Mouse (Mus musculus): Measurements from ENCODE around the gene March1.

Gene March1

DNA sequence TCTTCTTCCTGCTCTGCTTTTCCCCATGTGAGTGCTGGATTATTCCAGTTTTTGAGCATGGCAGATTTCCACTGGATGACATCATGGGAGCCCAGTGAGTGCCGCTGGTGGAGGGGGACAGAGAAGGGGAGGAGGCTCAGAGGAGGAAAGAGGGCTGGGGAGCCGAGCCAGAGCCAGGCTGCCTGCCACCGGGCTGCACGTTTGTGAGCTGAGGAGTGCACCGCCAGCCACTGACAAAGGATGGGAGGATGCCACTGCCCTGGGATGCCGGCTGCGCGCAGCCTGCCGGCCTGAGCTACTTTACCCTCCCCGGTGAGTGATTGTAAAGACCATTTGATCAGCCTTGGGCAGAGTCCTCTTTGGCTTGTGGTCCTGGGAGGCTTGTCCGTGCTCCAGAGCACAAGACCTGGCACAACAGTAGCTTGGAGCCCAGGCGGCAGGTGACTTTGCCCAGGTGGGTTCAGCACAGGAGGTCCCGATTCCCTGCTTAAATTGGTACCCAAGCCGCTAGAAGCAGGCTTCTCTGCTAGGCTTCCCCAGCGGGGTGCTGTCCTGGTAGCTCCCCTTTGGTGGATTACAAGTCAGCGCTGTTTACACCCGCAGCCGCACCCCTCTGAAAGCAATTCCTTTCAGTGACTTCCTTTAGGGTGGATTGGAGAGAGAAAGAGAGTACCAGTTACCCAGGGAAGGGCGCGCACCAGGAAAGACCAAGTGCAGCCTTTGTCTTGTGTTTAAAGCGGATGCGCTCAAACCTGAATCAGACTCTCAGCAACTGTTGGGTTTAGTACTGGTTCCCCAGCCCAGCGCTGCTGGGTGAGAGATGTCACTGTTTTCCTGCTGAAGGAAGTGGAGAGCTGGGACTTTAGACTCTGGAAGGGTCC is at the start of gene March1:
Gene March1, plus strand, starts transcription at position 30 of the 881 bp plus-strand sequence.
- DNase-seq = no peak

GRCm38 (mm10) chr8:65586909-65587308 is 30.8 kb upstream of the March1 start:
- no peak for DNase-seq

DNA sequence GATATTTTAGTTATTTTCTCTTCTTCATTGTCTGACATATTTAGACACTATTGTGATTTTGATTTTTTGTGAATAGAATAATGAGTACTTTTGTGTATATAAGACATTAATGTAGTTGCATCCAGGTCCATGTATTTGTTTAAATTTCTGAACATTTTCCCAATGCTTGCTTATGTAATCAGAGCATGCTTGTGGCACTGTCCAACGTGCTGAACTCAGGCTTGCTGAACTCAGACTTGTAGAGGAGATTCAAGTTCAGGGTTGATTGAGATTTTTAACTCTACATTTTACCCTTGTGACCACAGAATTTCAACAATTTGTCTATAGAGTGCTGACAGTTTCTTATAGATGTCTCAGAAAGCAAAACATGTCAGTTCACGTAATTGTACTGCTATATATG is 14.5 kb upstream of the March1 start:
- no peak for DNase-seq

GRCm38 (mm10) chr8:65609509-65609908 is 8.2 kb upstream of the March1 start:
- DNase-seq = no peak

GRCm38 (mm10) chr8:65618966-65619365 is 1.3 kb downstream of the March1 start:
- DNase-seq = no peak

DNA sequence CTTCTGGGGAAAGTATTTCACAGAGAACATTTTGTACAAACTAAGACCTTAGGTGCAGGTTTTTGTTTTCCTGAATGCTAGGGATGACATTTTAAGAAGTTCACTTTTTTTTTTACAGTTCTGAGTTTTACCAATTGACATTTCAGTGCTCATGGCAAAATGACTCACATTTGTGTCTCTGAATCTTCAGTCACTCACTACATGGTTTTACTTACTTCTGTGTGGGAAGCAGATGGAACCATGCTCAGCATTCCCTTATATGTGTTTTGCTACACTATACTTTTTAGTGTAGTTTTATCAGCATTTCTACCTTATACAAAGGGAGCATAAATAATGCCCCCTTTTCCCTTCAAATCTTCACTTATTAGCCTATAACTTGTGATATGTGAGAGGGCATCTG is 27.2 kb downstream of the March1 start:
- DNase-seq = no peak

GRCm38 (mm10) chr8:65645502-65645901 is 27.8 kb downstream of the March1 start:
- DNase-seq = no peak

DNA sequence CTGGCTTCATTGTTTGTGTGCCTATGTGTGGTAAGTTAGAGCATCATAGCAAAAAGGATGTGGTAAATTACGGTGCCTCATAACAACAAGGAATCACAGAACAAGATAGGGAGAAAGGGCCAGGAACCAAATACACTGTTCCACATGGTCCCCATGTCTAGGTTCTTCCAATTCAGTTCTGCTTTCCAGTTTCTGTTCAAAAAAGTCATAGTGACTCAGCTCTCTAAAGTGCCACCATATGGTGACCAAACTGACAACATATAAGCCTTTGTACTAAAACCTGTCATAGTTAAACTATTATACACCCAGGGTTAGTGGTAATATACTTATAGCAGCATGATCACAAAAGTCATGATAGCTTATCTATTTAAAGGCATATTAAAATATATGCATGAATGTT is 28.2 kb downstream of the March1 start:
- no peak for DNase-seq

GRCm38 (mm10) chr8:65655924-65656323 is 38.2 kb downstream of the March1 start:
- no peak for DNase-seq

- no peak for DNase-seq
Observed at GRCm38 (mm10) chr8:65661885-65662284, 44.2 kb downstream of the March1 start.

GRCm38 (mm10) chr8:65665786-65666185 is 48.1 kb downstream of the March1 start:
- DNase-seq = no peak

DNA sequence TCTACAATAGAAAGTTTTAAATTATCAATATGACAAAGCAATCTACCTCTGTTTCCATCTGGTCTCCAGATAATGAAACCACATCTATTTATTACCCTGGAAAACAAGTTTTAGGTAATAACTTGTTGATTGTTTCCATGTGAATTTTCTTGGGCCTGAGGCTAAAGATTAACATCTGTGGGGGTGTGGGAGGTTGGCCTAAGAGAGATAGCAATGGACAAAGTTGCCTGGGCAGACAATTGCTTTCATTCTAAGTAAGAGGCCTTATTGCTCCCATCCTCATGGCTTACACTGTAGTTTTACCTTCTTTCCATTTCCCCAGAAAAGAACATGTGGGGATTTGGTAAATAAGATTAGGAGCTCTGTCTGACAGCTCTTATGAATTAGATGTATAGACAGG is 125.4 kb downstream of the March1 start:
- DNase-seq = no peak

DNA sequence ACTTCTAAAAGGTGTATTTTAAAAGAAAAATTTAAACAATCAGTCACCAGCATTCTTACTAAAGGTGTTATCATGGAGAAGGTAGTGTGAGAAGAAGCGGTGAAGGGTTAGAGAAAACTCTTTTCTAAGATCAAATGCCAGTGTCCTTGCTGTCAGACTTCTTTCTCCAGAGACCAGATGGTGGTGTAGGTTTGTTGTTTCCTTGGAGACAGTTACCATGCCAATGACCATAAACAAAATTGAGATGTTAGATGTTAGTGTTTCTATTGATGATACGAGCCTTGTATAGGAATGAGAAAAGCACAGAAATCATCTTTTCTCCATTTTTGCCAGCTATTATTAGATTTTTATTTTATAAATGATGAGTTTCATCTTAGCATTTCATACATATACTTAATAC is 158.1 kb downstream of the March1 start:
- DNase-seq = no peak

GRCm38 (mm10) chr8:65781156-65781555 is 163.5 kb downstream of the March1 start:
- DNase-seq = no peak

DNA sequence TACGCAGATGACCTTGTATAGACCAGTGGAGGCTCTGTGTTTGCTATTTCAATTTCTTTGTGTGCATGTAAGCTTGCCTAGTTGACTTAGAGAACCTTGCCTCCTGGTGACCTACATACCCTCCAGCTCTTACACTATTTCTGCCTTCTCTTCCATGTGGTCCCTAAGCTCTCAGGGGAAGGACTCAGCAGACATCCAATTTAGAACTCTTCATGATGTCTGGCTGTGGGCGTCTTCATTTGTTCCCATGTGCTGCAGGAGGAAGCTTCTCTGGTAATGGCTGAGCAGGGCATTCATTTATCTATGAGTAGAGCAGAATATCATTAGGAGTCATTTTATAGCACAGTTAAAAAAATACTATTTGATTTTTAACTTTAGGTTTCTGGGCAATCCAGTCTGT is 195.3 kb downstream of the March1 start:
- no peak for DNase-seq

DNA sequence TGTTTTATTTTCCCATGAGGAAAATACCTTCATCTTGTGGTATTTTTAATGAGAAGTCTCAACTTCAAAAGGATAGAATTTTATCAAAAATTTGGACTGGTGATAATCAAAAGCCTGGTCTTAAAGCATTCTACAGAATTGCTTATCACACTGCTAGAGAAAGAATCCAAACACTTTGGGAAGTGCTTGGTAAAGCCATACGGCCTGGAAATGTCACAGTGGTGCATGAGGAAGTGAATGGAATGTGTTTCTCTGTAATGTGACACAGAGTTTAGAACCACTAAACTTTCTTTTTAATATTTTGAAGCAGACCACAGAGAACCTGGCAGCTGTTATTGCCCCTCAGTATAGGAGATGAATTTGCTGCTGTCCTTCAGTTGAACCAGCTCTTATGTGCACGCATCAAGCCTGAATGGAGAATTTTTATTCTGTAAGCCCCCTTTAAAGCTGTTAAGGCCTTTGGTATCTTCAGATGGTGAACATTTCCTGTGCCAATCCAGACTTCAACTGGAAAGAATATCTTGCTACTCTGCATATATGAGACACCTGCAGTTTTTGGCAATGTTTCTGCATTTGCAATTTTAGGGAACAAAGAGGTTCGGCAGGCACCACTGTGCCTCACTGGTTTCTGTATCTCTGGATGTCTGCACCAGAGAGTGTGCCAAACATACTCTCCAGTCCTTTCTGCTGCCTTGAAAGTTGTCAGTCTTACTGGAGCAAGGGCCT is 304.8 kb downstream of the March1 start:
- DNase-seq = no peak

- no peak for DNase-seq
Observed at GRCm38 (mm10) chr8:65956948-65957347, 339.2 kb downstream of the March1 start.

DNA sequence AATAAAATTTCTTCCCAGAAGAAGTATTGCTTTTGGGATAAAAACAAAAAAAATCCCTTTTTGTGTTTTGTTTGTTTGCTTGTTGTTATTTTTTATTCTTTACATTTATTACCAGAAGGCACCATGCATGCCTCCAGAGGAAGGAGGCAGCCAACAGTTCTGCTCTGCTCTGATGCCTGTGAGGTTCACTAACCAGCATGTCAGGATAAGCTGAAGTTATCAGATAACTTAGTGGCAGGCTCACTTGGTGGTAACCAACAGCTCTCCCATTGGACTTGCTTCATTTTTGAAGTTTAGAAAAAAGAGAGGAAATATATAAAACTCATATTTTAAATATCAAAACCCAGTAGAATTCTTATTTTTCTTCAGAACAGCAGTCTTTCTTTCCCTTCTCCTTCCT is 339.8 kb downstream of the March1 start:
- no peak for DNase-seq

DNA sequence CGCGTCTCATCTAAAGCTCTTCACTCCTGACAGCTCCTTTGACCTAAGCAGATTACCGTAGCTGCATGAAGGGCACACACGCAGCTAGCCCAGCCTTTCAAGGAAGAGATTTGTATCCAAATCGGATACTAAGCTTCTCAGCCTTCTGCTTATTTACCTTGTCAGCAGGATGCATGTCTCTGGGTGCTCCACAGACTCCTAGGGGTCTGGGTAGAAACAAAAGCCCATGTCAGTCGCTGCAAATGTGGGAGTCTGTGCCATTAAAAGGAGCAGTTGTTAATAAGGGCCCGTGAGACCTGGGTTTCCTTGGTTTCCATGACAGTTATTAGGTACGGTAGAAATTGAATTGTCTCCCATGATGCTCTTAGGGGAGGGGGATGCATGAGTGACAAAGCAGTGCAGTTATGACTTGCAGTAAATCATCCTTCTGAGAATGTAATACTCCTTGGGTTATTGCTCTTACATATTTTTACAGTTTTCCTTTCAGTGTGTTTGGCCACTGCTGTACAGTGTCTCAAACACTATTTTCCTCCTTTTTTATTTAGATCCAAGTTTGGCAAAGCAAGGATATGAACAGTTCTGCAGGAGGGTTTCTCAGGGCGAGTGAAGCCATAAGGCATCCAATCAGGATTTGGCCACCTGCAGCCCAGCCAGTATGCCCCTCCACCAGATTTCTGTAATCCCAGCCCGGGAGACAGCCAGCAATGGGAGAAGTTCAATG is 349.0 kb downstream of the March1 start:
- DNase-seq = no peak

DNA sequence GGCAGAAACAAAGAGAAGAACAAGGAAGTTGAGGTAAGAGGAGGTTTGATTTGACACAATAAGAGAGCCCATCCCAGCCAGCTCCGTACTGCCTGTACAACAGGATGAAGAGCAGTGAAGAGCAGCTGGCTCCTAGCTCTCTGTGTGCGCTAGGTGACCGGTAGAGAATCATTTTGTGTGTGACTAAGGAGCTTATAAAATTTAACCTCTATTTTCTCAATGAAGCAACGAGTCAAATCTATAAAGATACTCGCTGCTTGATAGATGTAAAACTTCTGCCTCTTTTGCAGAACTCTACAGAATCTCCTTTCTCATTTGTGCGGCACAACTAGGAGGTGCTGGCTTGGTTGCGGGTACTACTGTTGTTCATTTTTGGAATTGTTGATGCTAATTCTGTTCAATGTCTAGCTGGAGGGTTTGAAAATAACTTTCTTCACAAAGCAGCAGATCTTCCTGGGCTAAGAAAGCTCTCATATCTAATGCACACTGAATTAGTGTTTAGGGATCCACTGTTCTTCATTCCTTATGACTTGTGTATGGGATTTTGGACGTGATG is 349.6 kb downstream of the March1 start:
- DNase-seq = no peak

- no peak for DNase-seq
Observed at GRCm38 (mm10) chr8:65976905-65977304, 359.2 kb downstream of the March1 start.

DNA sequence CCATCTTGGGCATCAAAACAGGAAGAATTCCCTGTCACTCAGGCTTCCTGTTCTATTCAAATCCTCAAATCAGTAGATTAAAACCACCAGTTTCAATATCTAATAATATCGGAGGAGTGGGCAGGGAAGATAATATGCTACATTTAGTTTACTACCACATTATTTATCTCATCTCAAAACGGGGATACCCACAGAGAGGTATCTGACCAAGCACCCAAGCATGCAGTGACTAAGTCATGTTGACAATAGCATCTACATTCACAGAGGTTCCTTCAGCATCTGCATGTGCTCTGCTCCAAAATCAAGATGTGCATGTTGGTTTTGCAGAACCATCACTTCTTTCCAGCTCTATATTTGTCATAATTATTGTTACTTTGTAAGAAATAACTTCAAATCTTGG is 364.3 kb downstream of the March1 start:
- DNase-seq = no peak

- DNase-seq = no peak
Observed at GRCm38 (mm10) chr8:65987665-65988064, 370.0 kb downstream of the March1 start.
